Mouse (Mus musculus): ENCODE results near the gene Hivep3.
A peak's percentile ranks its signal among the peaks of the same experiment; 100 is the strongest.

Hivep3 gene

GRCm38 (mm10) chr4:120029937-120030336 is 296.4 kb downstream of the Hivep3 start:
- DNase-seq: no peak

- DNase-seq: peak; percentile 55
Observed at GRCm38 (mm10) chr4:120032320-120032983, 298.9 kb downstream of the Hivep3 start.

GRCm38 (mm10) chr4:120032984-120033355 is 299.4 kb downstream of the Hivep3 start:
- no peak for DNase-seq

- no peak for DNase-seq
Observed at GRCm38 (mm10) chr4:120036294-120036693, 302.7 kb downstream of the Hivep3 start.

- DNase-seq: no peak
Observed at GRCm38 (mm10) chr4:120037007-120037406, 303.4 kb downstream of the Hivep3 start.

GRCm38 (mm10) chr4:120041520-120041919 is 307.9 kb downstream of the Hivep3 start:
- no peak for DNase-seq

GRCm38 (mm10) chr4:120042480-120042879 is 308.9 kb downstream of the Hivep3 start:
- DNase-seq: no peak

- no peak for DNase-seq
Observed at GRCm38 (mm10) chr4:120044612-120045011, 311.0 kb downstream of the Hivep3 start.

- DNase-seq: no peak
Observed at GRCm38 (mm10) chr4:120045131-120045537, 311.6 kb downstream of the Hivep3 start.

- DNase-seq: no peak
Observed at GRCm38 (mm10) chr4:120045871-120046270, 312.3 kb downstream of the Hivep3 start.

GRCm38 (mm10) chr4:120047060-120047459 is 313.5 kb downstream of the Hivep3 start:
- no peak for DNase-seq

GRCm38 (mm10) chr4:120048274-120048673 is 314.7 kb downstream of the Hivep3 start:
- no peak for DNase-seq

GRCm38 (mm10) chr4:120049857-120050256 is 316.3 kb downstream of the Hivep3 start:
- DNase-seq: no peak

GRCm38 (mm10) chr4:120052481-120052880 is 318.9 kb downstream of the Hivep3 start:
- no peak for DNase-seq

GRCm38 (mm10) chr4:120053026-120054005 is 319.7 kb downstream of the Hivep3 start:
- no peak for DNase-seq

GRCm38 (mm10) chr4:120054145-120054544 is 320.6 kb downstream of the Hivep3 start:
- no peak for DNase-seq

GRCm38 (mm10) chr4:120056451-120056850 is 322.9 kb downstream of the Hivep3 start:
- DNase-seq: no peak

- no peak for DNase-seq
Observed at GRCm38 (mm10) chr4:120057529-120057928, 323.9 kb downstream of the Hivep3 start.

- DNase-seq: no peak
Observed at GRCm38 (mm10) chr4:120058157-120058556, 324.6 kb downstream of the Hivep3 start.

- DNase-seq: no peak
Observed at GRCm38 (mm10) chr4:120058794-120059193, 325.2 kb downstream of the Hivep3 start.

GRCm38 (mm10) chr4:120061727-120062126 is 328.1 kb downstream of the Hivep3 start:
- DNase-seq: no peak

- no peak for DNase-seq
Observed at GRCm38 (mm10) chr4:120062198-120062597, 328.6 kb downstream of the Hivep3 start.

- no peak for DNase-seq
Observed at GRCm38 (mm10) chr4:120062754-120063153, 329.2 kb downstream of the Hivep3 start.

All from cerebellum, adult 8-10 months (tissue).